Mouse (Mus musculus) heart, postnatal 0 days (tissue): ENCODE results near the gene Socs5.

ENCODE experiments used
- CTCF ChIP-seq: IDR thresholded peaks from 2 replicates; pipeline ENCODE4 v1.5.1; 2016; ENCODE audit warnings: antibody characterized with exemption, control low read depth, low read depth
- EP300 ChIP-seq: IDR thresholded peaks from 2 replicates; pipeline ENCODE4 v1.6.1; 2016; ENCODE audit warnings: antibody characterized with exemption, low read depth

GRCm38 (mm10) chr17:87093061-87093460 lies 14.4 kb upstream of the Socs5 start:
- no peak for TF ChIP-seq EP300
- TF ChIP-seq CTCF = no peak
